Mouse (Mus musculus) central nervous system, embryonic 14 days (tissue): ENCODE data around the gene Tprg. TPM values are rescaled to one million over a fixed set of nuclear protein-coding genes. Genes with fewer than 3 reads are reported as not detected.

Source experiments
- polyA plus RNA-seq: library from polyadenylated mRNA; depleted of rRNA; stranded (reverse); fragments of >200 nt; gene quantifications from 2 replicates; pipeline ENCODE4 v1.2.3, GENCODE M21; 2012; rRNA removed

Tprg gene
- polyA plus RNA-seq = 0.06 TPM in 1 of 2 replicates, not detected in the other

GRCm38 (mm10) chr16:25286517-25286916 is at the start of gene Tprg:
Tprg (plus strand) TSS chr16:25286817.

